Mouse (Mus musculus) CH12.LX (cell line): ENCODE data around the gene Cd200r3. TPM values are rescaled to one million over a fixed set of nuclear protein-coding genes. Genes with fewer than 3 reads are reported as not detected.
A peak's percentile ranks its signal among the peaks of the same experiment; 100 is the strongest.

Experiments
- DNase-seq: peaks from one replicate; pipeline ENCODE4 v3.0.0-alpha.2; 2013; ENCODE audit errors: extremely low read depth
- H3K27ac ChIP-seq: 2 replicates; pipeline ENCODE4 v1.5.1; 2012; ENCODE audit warnings: low read depth, mild to moderate bottlenecking, control low read depth, moderate library complexity; ENCODE audit not compliant: insufficient read depth
- H3K27me3 ChIP-seq: replicated peaks from 2 replicates; pipeline ENCODE3; 2012; ENCODE audit warnings: inconsistent platforms
- H3K36me3 ChIP-seq, 2 experiments: replicated peaks in 1 of 2; 2 replicates each; pipeline versions ENCODE3 to v1.6.1; 2012; ENCODE audit warnings: inconsistent platforms in 1 of 2, low read length in 1 of 2, mild to moderate bottlenecking in 1 of 2, mixed read lengths in 1 of 2, moderate library complexity in 1 of 2; ENCODE audit not compliant: control insufficient read depth in 1 of 2, insufficient read depth in 1 of 2
- H3K4me1 ChIP-seq, 2 experiments: 2 replicates each; pipeline ENCODE4 v1.6.1; 2012; ENCODE audit warnings: inconsistent platforms in 1 of 2, moderate library complexity in 1 of 2; ENCODE audit not compliant: insufficient read depth in 2 of 2, control insufficient read depth in 1 of 2
- H3K4me2 ChIP-seq: 2 replicates; pipeline ENCODE4 v1.6.1; 2012; ENCODE audit warnings: low read depth, mild to moderate bottlenecking, control low read depth; ENCODE audit not compliant: poor library complexity, insufficient read depth, severe bottlenecking
- H3K4me3 ChIP-seq, 3 experiments: fragments of 150-350 bp in 1 of 3; sonication (generic) in 1 of 3; replicated peaks in 1 of 3; 2 replicates each; pipeline versions ENCODE3 to v1.5.1; 2011 to 2012; ENCODE audit warnings: low read depth in 2 of 3, low read length in 2 of 3, mild to moderate bottlenecking in 2 of 3, moderate library complexity in 2 of 3, control low read depth in 1 of 3, improper control_type of control experiment in 1 of 3, inconsistent platforms in 1 of 3, mixed read lengths in 1 of 3; ENCODE audit not compliant: poor library complexity in 1 of 3
- H3K79me2 ChIP-seq: replicated peaks from 2 replicates; pipeline ENCODE4 v1.6.1; 2012; ENCODE audit warnings: mild to moderate bottlenecking, moderate library complexity; ENCODE audit not compliant: control insufficient read depth, poor library complexity, insufficient read depth, severe bottlenecking; ENCODE audit errors: extremely low read depth
- H3K9ac ChIP-seq: 2 replicates; pipeline ENCODE4 v1.6.1; 2012; ENCODE audit warnings: low read depth, mild to moderate bottlenecking, control low read depth, moderate library complexity; ENCODE audit not compliant: insufficient read depth
- H3K9me3 ChIP-seq: replicated peaks from 2 replicates; pipeline ENCODE3; 2012; ENCODE audit warnings: low read length, inconsistent platforms, mixed read lengths
- CHD1 ChIP-seq: IDR thresholded peaks from 2 replicates; pipeline ENCODE4 v1.6.1; 2012; ENCODE audit warnings: low read depth, low read length, improper control_type of control experiment, inconsistent platforms
- CTCF ChIP-seq, 2 experiments: IDR thresholded peaks in 1 of 2; conservative IDR thresholded peaks in 1 of 2; 2 replicates each; pipeline ENCODE4 v1.5.1; 2011 to 2012; ENCODE audit warnings: low read depth in 2 of 2, low read length in 2 of 2, improper control_type of control experiment in 1 of 2, inconsistent platforms in 1 of 2, mild to moderate bottlenecking in 1 of 2, moderate library complexity in 1 of 2
- GABPA ChIP-seq: IDR thresholded peaks from 2 replicates; pipeline ENCODE4 v1.6.1; 2012; ENCODE audit warnings: low read depth, low read length, improper control_type of control experiment, inconsistent platforms; ENCODE audit not compliant: insufficient replicate concordance
- IRF4 ChIP-seq: IDR thresholded peaks from 2 replicates; pipeline ENCODE4 v1.6.1; 2014; ENCODE audit warnings: low read depth, mild to moderate bottlenecking, inconsistent platforms, low read length, improper control_type of control experiment
- JUN ChIP-seq: IDR thresholded peaks from 2 replicates; pipeline ENCODE4 v1.6.1; 2011; ENCODE audit warnings: low read depth, mild to moderate bottlenecking, low read length, improper control_type of control experiment, moderate library complexity; ENCODE audit not compliant: insufficient read depth
- MAFK ChIP-seq: IDR thresholded peaks from 2 replicates; pipeline ENCODE4 v1.6.1; 2011; ENCODE audit warnings: low read length, improper control_type of control experiment; ENCODE audit not compliant: insufficient replicate concordance
- MAX ChIP-seq: IDR thresholded peaks from 2 replicates; pipeline ENCODE4 v1.6.1; 2011; ENCODE audit warnings: low read length, improper control_type of control experiment
- MAZ ChIP-seq: IDR thresholded peaks from 2 replicates; pipeline ENCODE4 v1.6.1; 2012; ENCODE audit warnings: low read depth, mild to moderate bottlenecking, inconsistent platforms, low read length, improper control_type of control experiment, moderate library complexity
- MEF2A ChIP-seq: IDR thresholded peaks from 2 replicates; pipeline ENCODE4 v1.6.1; 2014; ENCODE audit warnings: low read depth, mild to moderate bottlenecking, inconsistent platforms, low read length, improper control_type of control experiment, borderline replicate concordance
- MXI1 ChIP-seq: IDR thresholded peaks from 2 replicates; pipeline ENCODE4 v1.6.1; 2011; ENCODE audit warnings: mild to moderate bottlenecking, low read depth, low read length, improper control_type of control experiment
- MYC ChIP-seq: IDR thresholded peaks from 2 replicates; pipeline ENCODE4 v1.6.1; 2011; ENCODE audit warnings: low read depth, mild to moderate bottlenecking, improper control_type of control experiment, low read length
- NELFE ChIP-seq: IDR thresholded peaks from 2 replicates; pipeline ENCODE4 v1.6.1; 2011; ENCODE audit warnings: low read depth, low read length, improper control_type of control experiment
- RAD21 ChIP-seq: IDR thresholded peaks from 2 replicates; pipeline ENCODE4 v1.6.1; 2011; ENCODE audit warnings: low read depth, mild to moderate bottlenecking, low read length, improper control_type of control experiment, moderate library complexity
- SMC3 ChIP-seq: IDR thresholded peaks from 2 replicates; pipeline ENCODE4 v1.6.1; 2011; ENCODE audit warnings: low read depth, low read length, improper control_type of control experiment
- TBP ChIP-seq: conservative IDR thresholded peaks from 2 replicates; pipeline ENCODE4 v1.6.1; 2011; ENCODE audit warnings: low read depth, low read length, improper control_type of control experiment
- TCF12 ChIP-seq: IDR thresholded peaks from 2 replicates; pipeline ENCODE4 v1.6.1; 2014; ENCODE audit warnings: low read depth, mild to moderate bottlenecking, inconsistent platforms, low read length, improper control_type of control experiment
- UBTF ChIP-seq: IDR thresholded peaks from 2 replicates; pipeline ENCODE4 v1.6.1; 2012; ENCODE audit warnings: low read depth, mild to moderate bottlenecking, inconsistent platforms, low read length, improper control_type of control experiment, moderate library complexity
- USF2 ChIP-seq: conservative IDR thresholded peaks from 2 replicates; pipeline ENCODE4 v1.6.1; 2011; ENCODE audit warnings: low read depth, low read length, improper control_type of control experiment
- ZC3H11A ChIP-seq: IDR thresholded peaks from 2 replicates; pipeline ENCODE4 v1.6.1; 2012; ENCODE audit warnings: low read depth, mild to moderate bottlenecking, inconsistent platforms, low read length, improper control_type of control experiment
- ZNF384 ChIP-seq: IDR thresholded peaks from 2 replicates; pipeline ENCODE4 v1.6.1; 2012; ENCODE audit warnings: low read depth, low read length, improper control_type of control experiment, inconsistent platforms
- dilution Hi-C: fragments of 300-500 bp; cut with MboI; formaldehyde crosslinking; loops from 2 replicates; pipeline ENCODE4 v1.14.3; 2020; ENCODE audit warnings: low sequenced_read_pairs; ENCODE audit not compliant: extremely low pct_unique_long_range_greater_than_20kb, extremely low pct_ligation_motif_present
- in situ Hi-C: fragments of 300-500 bp; cut with MboI; formaldehyde crosslinking; loops from 3 replicates; pipeline ENCODE4 v1.14.3; 2019; ENCODE audit warnings: low sequenced_read_pairs, low pct_ligation_motif_present, low pct_unique_long_range_greater_than_20kb, mixed read lengths
- polyA plus RNA-seq: library from polyadenylated mRNA; unstranded; fragments of >175 nt; gene quantifications from 2 replicates; pipeline ENCODE4 v1.2.1, GENCODE M21; 2012; ENCODE audit warnings: low read depth; ENCODE audit not compliant: insufficient read length
- total RNA-seq, 2 experiments: library from RNA; depleted of rRNA; stranded (reverse); fragments of 300-350 nt in 1 of 2; fragments of >200 nt in 1 of 2; gene quantifications; 2 replicates each; pipeline ENCODE4 v1.2.3; 2012 to 2014

Gene Cd200r3
- total and polyA plus RNA-seq, 3 experiments, result 5.0 to 17.6 (median 6.9) TPM

DNA sequence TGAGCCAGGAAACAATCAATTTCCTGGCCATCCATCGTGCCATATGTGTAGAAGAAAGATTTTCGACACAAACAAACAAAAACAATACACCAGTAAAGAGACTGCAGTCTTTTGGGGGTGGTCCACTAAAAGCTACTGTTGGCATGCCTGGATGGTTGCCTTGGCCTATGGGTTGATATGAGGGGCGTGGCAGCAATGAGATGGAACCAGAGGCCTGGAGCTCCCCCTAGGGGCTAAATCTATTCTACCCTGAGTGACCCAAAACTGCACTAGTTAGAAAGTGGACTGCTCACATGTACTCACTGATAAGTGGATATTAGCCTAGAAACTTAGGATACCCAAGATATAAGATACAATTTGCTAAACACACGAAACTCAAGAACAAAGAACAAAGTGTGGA is 80.4 kb downstream of the Cd200r3 start:
- no peak overlapping the region for H3K4me3 ChIP-seq
- H3K79me2 ChIP-seq, result no peaks in the 10 kb centered on the region
- H3K9ac ChIP-seq, result peak overlapping the region; percentile 7; the same call in 1 of the 2 replicates
- H3K4me2 ChIP-seq, result peak overlapping the region; percentile 12; the same call in 1 of the 2 replicates
- dilution Hi-C loops (no loop called here), in situ Hi-C loops (no loop called here)
- peaks cover 7 to 32% of the 10 kb centered on the region in 2 experiments; a peak in 3 of 4 replicates for H3K4me1 ChIP-seq
- no peaks in the 10 kb centered on the region for H3K27me3 ChIP-seq
- DNase-seq, result peak; percentile 96
- peak overlapping the region; percentile 72; the same call in 1 of the 2 replicates for H3K27ac ChIP-seq
- no peaks in the 10 kb centered on the region for H3K36me3 ChIP-seq
- H3K9me3 ChIP-seq, result peaks cover 2% of the 10 kb centered on the region
- TF ChIP-seq JUN (no peak), MXI1 (peak; percentile 43; the same call in 1 of the 2 replicates), MAX (0 out of 2 replicates have a peak, but pooled peaks have one; percentile 23), RAD21 (peak; percentile 94), SMC3 (peak; percentile 97), ZC3H11A (peak; percentile 95), MEF2A (peak; percentile 57; the same call in 1 of the 2 replicates), MYC (0 out of 2 replicates have a peak, but pooled peaks have one; percentile 37), TBP (no peak), ZNF384 (no peak), CTCF (conservative IDR thresholded peaks at IDR 0.05 in 1 of 2, IDR thresholded peaks at IDR 0.05 in 1 of 2; ENCODE audit: low read depth in 2 of 2, low read length in 2 of 2) (peak; percentile 57 to 95; a peak in 3 of 4 replicates), NELFE (peak; percentile 52; the same call in 1 of the 2 replicates), IRF4 (peak; percentile 54)

DNA sequence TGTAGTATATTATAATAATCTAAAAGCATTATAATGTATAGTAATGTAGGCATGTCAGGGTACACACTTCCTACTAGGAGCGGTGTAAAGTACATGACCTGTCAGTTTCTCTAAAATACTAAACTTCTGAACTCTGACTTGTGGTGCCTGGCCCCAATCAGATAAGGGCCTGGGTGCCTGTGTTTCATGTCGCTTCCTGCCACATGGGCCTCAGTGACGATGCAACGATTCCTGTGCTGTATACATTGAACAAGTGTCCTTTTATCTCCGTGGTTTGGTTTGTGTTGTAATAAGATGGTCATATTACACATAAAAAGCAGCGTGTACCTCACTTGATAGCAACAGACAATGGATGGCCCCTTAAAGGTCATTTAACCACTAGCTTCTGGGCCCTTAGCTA is 81.8 kb downstream of the Cd200r3 start:
- no peak for TF ChIP-seq TCF12
- TF ChIP-seq UBTF, result no peak
- TF ChIP-seq MXI1, result no peak
- TF ChIP-seq RAD21, result no peak
- TF ChIP-seq USF2, result no peak
- no peak for TF ChIP-seq MAFK
- TF ChIP-seq GABPA, result no peak
- no peak for TF ChIP-seq CHD1
- no peak for TF ChIP-seq MAZ
- no peak overlapping the region for H3K4me3 ChIP-seq
- dilution Hi-C loops, result no loop called here
- H3K9me3 ChIP-seq, result peaks cover 2% of the 10 kb centered on the region
- no peak for DNase-seq
- no peak overlapping the region for H3K9ac ChIP-seq
- no peak overlapping the region for H3K27ac ChIP-seq
- no peak overlapping the region for H3K4me2 ChIP-seq
- no peaks in the 10 kb centered on the region for H3K79me2 ChIP-seq
- no peaks in the 10 kb centered on the region for H3K36me3 ChIP-seq
- in situ Hi-C loops, result loop anchor here (5.0 kb wide), 2 partner anchors 52 to 258 kb away; partner anchors contain the start of gene Cd200r1
- no peaks in the 10 kb centered on the region for H3K27me3 ChIP-seq
- peaks cover 7 to 32% of the 10 kb centered on the region in 2 experiments; a peak in 3 of 4 replicates for H3K4me1 ChIP-seq
